Mouse (Mus musculus): ENCODE measurements around the gene Pmvk.
A peak's percentile ranks its signal among the peaks of the same experiment; 100 is the strongest.
"Not testable (repeated sequence)": the region's sequence is repeated elsewhere in the genome, so short reads cannot be mapped to it uniquely, and the experiment has no call there.

The Pmvk gene

DNA sequence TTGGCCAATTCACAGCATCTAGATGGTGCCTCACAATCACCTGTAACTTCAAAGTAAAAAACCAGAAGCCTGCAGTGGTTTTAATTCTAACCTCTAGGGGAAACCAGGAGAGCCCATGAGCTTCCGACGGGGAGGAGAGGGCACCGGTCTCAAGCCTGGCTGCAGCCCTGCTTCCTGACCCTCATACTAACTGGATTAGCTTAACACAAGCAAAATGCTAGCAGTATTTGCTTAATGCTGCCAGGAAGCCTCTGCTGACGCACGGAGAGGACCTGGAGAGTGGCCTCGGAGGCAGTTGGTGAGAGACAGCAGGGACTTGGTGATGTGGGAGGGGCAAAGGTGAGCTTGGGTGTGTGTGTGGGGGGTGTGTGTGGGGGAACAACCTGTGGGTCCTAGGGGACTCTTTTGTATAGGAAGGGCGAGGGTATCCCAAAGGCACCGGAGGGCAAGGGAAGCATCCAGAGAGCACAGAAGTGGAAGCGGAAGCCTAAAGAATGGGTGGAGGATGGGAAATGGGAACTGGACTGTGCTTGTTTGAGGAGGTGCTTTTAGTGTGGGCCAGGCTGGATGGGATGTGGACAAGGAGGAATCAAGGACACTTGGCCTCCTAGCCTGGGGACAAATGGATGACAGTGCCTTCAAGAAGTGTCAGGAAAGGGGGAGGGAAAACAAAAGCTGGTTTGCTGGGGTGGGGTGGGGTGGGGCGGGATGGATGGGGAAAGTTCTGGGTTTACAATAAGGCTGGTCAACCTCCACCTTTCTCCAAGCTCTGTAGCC, at the start of gene Pmvk:
Gene Pmvk (plus strand): TSS at position 141 of the 777 bp plus-strand sequence.
- no peak for DNase-seq

DNA sequence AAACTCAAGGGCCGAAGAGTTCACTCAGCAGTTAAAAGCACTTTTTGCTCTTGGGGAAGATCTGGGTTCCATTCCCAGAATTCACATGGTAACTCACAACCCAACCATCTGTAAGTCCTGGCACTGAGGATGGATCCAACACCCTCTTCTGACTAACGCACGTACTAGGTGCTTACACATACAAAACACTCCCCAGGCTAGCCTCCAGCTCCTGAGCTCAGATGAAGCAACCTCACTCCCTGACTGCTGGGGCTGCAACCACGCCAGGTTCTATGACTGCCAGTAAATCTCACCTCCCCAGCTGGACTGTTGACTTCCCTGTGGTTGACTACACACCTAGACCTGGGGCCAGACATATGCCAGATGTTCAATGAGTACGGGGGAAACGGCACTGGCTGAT, 47.5 kb upstream of the Pmvk start:
- DNase-seq = no peak

DNA sequence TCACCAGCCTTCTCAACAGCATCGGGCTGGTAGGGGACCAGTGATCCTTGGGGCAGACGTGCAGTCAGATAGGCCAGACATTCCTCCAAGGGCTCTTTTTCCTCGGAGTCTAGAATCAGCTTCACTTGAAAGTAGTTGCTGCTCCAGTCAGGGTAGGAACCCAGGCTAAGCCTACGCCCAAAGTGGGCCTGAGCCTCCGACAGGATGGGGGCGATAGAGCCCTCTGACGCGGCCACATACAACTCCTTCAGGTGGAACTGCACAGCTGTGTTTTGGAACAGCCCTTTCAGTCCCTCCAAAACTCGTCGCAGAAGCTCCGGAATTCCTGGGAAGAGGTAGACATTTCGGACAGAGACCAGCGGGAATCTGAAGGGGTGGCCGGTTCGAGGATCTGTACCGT, 45.9 kb upstream of the Pmvk start:
- no peak for DNase-seq

DNA sequence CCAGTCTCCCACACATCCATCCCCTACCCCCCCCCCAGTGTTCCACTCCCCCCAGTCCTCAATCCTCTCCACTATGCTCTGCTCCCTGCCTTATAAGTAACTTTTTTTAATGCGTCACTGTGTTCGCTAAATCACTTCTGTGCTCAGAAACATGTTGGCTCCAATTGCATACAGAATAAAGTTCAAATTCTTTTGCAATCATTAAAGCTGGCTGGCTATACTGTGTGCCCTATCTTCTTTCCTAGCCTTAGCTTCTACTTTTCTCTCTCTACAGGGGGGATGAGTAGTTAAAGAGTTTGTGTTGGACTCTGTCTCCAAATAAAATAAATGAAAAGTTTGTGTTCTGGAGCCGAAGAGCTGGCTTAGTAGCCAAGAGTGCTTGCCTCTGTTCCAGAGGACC, 44.6 kb upstream of the Pmvk start:
- no peak for DNase-seq

DNA sequence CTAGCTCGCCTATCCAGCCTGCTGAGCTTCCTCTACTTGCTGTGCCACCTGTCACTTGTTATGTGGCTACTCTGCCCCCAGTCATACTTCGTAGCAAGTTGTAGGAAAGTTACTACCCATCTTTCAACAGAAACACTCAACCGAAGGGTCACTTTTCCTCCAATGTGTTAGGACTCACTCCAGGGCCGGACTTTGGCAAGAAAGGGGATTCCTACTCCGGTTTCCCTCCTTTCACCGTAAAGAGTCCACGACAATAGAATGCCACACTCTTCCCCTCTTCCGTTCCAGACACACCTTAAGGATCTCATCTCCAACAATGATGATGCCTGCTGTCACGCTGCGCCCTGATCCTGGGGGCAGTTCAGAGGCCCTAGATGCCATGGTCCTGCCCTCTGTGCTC, 43.5 kb upstream of the Pmvk start:
- no peak for DNase-seq

DNA sequence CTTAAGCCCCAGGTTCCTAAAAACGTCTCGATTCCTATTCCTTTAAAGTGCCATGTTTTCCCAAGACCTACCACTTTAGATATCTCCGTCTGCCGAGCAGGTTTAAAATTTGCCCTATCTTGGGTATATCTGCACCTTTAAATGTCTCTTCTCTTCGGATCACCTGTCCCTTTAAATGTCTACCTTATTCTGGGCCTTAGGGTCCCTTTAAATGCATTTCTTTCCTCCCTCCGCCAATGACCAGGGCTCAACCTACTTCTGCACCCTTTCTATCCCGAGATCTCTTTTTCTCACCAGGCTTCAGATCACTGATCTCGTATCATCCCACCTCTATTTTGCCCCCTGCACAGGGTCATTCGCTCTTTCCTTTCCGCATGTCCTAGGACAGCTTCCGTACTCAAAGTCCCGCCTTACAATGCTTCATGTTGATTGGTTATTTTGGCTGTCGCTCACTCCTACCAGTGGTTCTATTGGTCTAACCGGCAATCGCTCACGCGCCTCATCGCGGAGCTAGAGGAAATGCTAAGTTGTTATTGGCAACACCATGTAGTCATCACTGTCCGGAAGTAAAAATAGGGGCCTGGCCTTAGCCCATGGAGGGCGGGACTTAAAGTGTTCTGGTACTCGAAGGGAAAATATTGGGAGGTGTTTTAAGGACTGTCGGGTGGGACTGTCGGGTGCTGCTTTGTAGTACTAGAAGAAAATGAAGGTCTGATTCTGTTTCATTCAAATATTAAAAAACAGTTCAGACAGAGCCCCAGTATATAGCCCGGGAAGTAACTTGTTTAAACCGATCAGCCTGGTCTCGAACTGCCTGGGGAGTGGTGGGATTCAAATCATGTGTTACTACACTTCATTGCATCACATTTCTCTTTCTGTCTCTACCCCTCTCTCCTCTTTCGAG, 42.6 kb upstream of the Pmvk start, which contains the start of gene Flad1:
Gene Flad1 (minus strand): TSS at position 381 of the 904 bp plus-strand sequence.
- peak; percentile 100 for DNase-seq

DNA sequence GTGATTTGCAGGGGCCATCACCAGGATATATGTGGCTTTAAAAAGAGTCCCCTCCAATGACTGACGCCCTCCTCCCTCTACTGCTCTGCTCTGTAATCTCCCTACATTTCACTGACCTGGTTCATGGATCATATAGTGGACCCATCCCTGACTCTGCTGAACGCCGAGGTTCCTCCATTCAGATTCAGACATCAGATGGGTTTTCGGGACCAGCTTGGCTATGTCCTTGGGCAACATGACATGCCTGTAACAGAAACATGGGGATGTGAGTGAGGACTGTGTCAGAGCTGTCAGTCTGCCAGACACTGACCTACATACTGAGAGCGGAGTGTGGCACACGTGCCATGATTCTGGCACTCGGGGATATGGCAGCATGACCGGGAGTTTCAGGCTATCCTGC, 38.2 kb upstream of the Pmvk start:
- DNase-seq = no peak

DNA sequence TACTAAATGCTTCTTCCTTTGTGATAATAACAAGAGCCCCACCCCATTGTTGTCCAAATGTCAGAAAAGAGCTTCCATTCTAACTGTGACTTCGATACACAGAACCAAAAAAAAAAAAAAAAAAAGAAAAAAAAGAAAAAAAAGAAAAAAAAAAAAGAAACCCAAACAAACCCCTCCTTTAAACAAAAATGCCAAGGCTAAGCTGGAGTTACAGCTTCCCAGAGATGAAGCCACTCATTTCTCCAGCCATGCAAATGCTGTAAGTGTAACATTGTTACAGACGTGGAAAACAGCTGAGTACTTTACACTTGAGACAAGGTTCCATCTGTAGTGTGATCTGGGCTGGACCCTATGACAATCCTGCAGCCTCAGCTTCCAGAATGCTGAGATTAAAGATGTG, 37.2 kb upstream of the Pmvk start:
- DNase-seq = no peak

DNA sequence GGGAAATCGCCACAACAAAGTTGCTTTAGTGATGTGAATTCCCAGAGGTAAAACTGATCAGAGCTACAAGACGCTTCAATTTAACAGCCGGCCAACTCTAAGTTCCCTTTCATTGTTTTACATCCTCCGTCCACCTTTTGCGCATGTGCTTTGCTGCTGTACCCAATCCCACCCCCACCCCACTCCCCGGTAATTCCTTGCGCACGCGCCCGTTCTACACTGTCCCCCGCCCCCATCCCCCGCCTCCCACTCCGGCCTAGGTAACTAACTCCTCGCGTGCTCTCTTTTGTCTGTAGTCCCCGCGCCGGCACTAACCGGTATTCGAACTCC, 36.5 kb upstream of the Pmvk start:
- DNase-seq = no peak

DNA sequence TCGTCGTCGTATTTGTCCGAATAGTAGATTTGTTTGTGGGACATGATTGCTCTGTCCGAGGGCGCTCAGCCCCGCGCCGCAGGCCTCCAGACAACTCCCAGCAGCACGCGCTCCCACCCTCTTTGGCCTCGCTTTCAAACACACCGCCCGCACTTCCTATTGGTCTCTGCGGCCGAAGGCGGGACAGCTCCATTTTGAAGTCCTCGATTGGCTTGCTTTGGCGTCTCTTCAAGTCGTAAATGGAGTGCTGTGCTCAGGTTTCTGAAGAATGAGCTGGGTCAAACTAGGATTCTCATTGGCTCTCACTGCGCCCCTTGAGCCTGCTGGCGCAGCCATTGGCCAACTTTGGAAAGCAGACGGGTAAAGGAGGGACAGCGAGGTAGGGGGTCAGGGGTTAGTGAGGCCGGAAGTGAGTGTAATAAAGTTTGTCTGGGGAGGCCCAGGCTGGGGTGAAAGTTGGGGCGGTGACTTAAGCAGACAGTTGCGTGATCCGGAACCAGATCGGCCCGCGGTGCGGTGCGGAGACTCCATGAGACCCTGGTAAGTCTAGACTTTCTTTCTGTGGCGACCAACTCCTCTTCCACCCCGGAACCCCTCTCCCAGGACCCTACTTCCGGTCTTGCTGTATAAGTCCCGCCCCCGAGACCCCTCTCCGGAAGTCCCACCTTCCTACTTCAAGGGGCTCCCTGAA, 36.0 kb upstream of the Pmvk start, which contains the start of the genes Cks1b and Shc1:
Gene Cks1b (minus strand): TSS at position 214 of the 691 bp plus-strand sequence.
Gene Shc1 (plus strand): TSS at position 274 of the 691 bp plus-strand sequence.
- peak; percentile 98 for DNase-seq

DNA sequence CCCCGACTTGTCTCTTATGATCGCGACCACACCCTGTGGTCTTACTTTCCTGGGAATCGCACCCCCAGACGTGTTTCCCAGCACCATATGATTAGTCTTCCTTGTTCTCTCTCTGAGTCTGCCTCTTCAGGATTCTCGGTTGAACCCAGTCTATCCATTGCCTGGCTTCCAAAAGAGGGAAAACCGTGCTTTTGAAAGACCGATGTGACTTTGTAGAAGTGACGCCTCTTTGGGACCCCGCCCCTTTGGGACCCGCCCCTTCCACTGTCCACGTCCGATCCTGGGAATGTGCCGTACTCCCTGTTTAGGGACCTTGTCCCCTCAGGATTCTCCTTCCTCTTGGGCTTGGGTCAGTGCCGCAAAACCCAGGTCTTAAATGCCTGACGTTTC, 35.5 kb upstream of the Pmvk start:
- no peak for DNase-seq

DNA sequence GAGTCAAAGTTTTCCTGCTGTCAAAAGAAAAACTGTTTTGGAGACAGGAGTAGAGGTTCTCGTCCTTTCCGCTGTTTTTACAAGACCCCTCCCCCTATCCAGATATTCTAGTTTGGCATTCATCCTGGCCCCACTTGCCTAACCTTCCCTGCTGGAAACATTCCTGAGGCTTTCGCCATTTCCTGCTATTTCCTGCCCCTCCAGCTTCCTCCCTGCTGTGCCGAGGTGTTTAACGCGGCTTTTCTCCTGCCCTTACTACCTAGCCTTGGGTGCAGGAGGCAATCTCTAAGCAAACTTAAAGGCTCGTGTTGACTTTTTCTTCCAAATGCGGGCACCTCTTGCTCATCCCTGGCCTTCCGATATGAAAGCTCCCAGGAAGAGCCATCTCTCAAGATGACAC, 34.8 kb upstream of the Pmvk start:
- no peak for DNase-seq

DNA sequence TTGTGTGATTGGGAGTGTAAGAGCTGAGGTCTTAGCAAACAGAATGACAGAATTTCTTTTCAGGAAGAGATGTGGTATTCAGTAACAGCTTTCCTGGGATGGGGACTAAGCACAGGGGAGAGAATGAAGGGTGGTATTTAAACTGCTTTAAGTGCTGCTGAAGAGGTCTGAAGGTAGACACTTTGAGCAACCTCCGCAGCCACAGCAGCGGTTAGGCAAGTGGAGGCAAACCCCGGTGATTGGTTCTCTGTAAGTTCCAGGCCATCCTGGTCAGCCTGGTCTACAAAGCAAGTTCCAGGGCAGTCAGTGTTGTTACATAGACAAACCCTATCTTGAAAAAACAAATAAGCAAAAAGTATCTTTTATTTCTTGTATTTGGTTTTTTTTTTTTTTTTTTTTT, 34.4 kb upstream of the Pmvk start:
- no peak for DNase-seq

DNA sequence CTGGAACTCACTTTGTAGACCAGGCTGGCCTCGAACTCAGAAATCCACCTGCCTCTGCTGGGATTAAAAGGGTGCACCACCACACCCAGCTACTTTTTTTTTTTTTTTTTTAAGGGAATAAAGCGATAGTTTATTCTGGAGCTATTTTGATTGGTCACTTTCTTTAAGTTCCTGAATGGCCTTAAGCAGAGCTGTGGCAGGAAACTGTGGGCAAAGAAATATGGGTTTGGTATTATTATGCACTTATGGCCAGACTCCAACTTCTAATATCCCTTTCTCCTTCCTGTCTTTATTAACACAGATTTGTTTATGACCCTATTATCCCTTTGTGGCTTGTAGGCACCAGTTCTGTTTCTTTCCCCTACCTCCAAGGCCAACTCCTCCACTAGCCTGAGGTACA, 33.9 kb upstream of the Pmvk start:
- no peak for DNase-seq

DNA sequence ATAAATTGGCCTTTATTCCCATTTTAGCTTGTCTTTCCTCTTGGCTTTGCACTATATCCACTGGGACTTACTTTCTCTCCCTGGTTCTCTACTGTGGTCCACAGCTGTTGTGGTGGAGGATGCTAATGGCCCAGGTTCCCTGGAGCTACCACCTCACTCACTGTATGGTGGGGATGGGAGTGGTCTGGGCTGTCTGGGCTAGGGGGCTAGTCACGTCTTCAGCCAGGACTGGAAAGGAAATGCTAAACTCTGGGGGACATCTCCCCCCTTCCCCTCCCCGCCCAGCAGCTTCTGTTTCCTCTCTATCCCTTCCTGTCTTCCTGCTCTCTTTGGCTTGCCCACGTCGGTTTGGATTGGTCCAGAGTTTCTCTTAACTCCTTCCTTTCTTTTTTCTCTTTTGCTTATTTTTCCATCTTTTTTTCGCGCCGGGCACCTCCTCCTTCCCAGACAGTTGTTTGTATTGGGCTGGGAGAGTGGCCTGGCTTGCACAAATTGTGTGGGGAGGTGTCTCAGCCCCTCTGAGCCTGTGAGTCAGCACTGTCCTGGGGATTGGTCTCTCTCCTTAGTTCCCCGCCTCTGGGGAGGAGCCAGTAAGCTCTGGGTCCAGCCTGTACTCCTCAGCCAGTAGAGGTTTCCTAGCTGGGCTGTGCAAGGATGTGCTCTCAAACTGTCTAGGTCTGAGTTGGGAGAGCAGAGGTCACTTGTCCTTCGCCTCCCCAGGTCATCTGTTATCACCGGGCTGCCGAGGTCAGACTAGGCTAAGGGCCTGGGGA, 33.2 kb upstream of the Pmvk start:
- peak; percentile 83 for DNase-seq

DNA sequence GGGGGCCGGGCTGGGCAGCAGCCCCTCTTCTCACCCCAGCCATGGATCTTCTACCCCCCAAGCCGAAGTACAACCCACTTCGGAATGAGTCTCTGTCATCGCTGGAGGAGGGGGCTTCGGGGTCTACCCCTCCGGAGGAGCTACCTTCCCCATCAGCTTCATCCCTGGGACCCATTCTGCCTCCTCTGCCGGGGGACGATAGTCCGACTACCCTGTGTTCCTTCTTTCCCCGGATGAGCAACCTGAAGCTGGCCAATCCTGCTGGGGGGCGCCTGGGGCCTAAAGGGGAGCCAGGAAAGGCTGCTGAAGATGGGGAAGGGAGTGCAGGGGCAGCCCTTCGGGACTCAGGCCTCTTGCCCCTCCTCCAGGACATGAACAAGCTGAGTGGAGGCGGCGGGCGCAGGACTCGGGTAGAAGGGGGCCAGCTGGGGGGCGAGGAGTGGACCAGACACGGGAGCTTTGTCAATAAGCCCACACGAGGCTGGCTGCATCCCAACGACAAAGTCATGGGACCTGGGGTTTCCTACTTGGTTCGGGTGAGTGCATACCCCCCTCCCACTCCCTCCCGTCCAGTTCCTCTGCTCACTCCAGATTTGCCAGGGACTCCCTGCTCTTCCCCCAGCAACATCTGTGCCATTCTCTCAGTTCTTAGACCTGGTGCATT, 32.4 kb upstream of the Pmvk start:
- no peak for DNase-seq

DNA sequence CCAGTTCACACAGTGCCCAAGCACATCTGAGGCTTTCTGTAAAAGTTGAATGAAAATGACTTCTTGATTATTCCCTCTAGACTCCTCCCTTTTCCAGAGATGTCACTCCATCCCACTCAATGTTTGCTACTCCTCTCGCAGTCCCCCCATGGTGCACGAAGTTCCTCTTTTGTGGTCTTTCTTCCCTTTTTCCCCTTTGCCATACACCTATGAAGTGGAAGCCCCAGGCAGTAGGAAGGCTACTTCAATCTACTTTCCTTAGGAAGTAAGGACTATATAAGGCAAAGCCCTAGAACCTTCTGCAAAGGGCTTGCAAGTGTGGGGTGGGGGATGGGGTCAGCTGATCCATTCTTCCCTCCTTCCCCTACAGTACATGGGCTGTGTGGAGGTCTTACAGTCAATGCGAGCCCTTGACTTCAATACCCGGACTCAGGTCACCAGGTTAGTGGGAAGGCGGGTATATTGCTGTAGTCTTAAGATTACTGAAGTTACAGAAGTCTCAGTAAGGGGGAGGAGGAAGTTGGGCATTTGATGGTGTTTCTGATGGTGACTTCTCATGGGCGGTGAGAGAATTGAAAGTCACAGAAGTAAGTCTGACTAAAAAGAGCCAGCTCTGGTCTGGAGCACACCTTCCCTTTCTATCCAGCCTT, 31.7 kb upstream of the Pmvk start:
- no peak for DNase-seq

DNA sequence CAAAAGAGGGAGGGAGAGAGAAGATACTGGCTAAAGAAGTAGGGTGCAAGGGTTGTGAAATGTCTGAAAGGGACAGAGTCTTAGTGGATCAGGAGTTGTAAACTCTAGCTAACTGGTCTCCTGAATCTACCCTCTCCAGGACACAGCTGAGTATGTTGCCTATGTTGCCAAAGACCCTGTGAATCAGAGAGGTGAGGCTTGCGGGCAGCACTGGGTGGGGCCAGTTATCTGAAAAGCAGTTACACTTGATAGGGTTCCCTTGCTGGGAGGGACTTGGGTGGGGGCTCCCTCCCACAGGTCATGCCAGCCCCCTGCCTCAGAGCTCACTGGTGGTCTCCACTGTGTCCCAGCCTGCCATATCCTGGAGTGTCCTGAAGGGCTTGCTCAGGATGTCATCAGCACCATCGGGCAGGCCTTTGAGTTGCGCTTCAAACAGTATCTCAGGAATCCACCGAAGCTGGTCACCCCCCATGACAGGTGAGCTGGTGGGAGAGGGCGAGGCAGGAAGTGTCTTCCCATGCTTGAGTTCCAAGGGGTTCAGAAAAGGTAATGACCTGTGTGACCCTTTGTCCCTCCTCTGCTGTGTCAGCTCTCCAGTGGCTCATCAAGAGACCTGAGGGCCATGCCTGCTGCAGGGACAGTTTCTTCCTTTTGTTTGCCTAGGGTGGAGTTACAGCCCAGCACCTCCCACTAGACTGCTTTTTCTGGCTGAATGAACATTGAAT, 29.8 kb upstream of the Pmvk start:
- DNase-seq = no peak

DNA sequence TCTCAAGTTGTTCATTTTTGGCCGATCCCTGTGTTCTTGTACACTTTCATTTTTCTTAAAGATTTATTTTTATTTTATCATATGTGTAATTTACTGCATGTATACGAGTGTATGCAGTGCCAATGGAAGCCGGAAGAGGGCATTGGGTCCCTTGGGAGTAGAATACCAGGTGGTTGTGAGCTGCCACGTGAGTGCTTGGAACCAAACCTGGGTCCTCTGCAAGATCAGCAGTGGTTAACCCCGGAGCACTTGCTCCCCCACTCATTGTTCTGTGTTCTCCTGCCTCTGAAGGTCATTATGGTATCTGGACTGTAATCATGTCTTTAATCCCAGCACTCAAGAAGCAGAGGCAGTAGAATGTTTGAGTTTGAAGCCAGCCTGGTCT, 29.2 kb upstream of the Pmvk start:
- no peak for DNase-seq

DNA sequence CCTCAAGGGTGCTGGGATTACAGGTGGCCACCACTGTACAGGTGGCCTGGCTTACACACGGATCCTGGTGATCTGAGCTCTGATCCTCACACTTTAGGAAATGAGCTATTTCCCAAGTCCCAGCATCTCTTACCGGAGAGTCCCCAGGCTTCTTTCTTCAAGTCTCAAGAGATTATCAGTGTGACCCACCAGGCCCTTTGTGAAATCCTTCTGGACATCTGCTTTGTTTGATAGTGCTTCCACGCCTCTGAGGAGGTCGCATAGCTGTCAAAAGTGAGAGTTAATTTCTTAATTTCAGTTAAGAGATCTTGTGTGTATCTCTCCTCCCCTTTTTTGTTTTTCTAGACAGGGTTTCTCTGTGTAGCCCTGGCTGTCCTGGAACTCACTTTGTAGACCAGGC, 28.5 kb upstream of the Pmvk start:
- no peak for DNase-seq

DNA sequence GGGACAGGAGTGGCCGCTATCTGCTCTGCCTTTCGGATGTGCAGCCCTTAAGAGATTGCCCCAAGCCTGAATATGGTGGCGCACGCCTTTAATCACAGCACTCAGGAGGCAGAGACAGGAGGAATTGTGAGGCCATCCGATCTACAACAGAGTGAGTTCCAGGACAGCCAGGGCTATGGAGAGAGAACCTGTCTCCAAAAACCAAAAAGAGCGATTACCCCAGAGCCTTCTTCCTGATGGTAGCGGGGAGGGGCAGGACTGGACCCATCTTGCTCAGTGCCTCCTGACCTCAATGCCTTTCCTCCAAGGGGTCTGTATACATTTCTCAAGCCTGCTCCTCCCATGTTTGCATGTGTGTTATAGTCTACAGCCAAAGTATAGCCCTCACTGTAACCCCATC, 25.3 kb upstream of the Pmvk start:
- not testable (repeated sequence) for DNase-seq

Measured in layer of hippocampus, adult 9-11 months (tissue).